Mouse (Mus musculus): ENCODE data around the gene Pde4d.

The Pde4d gene

GRCm38 (mm10) chr13:109912635-109913034, 1462.9 kb downstream of the Pde4d start:
- no peak for DNase-seq

GRCm38 (mm10) chr13:109914246-109914645, 1464.5 kb downstream of the Pde4d start:
- DNase-seq = no peak

- peak; percentile 10 to 32 for DNase-seq
Measured at GRCm38 (mm10) chr13:109914846-109915245, 1465.1 kb downstream of the Pde4d start.

- DNase-seq = no peak
Measured at GRCm38 (mm10) chr13:109915501-109915900, 1465.8 kb downstream of the Pde4d start.

- DNase-seq = no peak
Measured at GRCm38 (mm10) chr13:109915964-109916363, 1466.2 kb downstream of the Pde4d start.

GRCm38 (mm10) chr13:109917551-109917950, 1467.8 kb downstream of the Pde4d start:
- no peak for DNase-seq

- no peak for DNase-seq
Measured at GRCm38 (mm10) chr13:109918631-109919030, 1468.9 kb downstream of the Pde4d start.

- no peak for DNase-seq
Measured at GRCm38 (mm10) chr13:109920256-109920655, 1470.5 kb downstream of the Pde4d start.

- DNase-seq = no peak
Measured at GRCm38 (mm10) chr13:109921336-109922038, 1471.7 kb downstream of the Pde4d start.

GRCm38 (mm10) chr13:109922228-109922627, 1472.5 kb downstream of the Pde4d start:
- peak; percentile 21 to 33 for DNase-seq

GRCm38 (mm10) chr13:109922782-109923181, 1473.0 kb downstream of the Pde4d start:
- DNase-seq = no peak

- DNase-seq = no peak
Measured at GRCm38 (mm10) chr13:109924771-109925170, 1475.0 kb downstream of the Pde4d start.

- DNase-seq = no peak
Measured at GRCm38 (mm10) chr13:109926277-109926920, 1476.7 kb downstream of the Pde4d start.

- no peak for DNase-seq
Measured at GRCm38 (mm10) chr13:109927782-109928181, 1478.0 kb downstream of the Pde4d start.

GRCm38 (mm10) chr13:109932688-109933087, 1482.9 kb downstream of the Pde4d start:
- no peak for DNase-seq

- DNase-seq = no peak
Measured at GRCm38 (mm10) chr13:109933554-109933953, 1483.8 kb downstream of the Pde4d start.

- no peak for DNase-seq
Measured at GRCm38 (mm10) chr13:109936866-109937265, 1487.1 kb downstream of the Pde4d start.

- no peak for DNase-seq
Measured at GRCm38 (mm10) chr13:109944822-109945551, 1495.2 kb downstream of the Pde4d start.

- DNase-seq = no peak
Measured at GRCm38 (mm10) chr13:109951466-109951865, 1501.7 kb downstream of the Pde4d start.

- DNase-seq = no peak
Measured at GRCm38 (mm10) chr13:109954189-109954588, 1504.4 kb downstream of the Pde4d start.

- DNase-seq = no peak
Measured at GRCm38 (mm10) chr13:109957953-109958352, 1508.2 kb downstream of the Pde4d start.

GRCm38 (mm10) chr13:109982821-109983443, 1533.2 kb downstream of the Pde4d start:
- no peak for DNase-seq

- DNase-seq = no peak
Measured at GRCm38 (mm10) chr13:109985411-109985810, 1535.7 kb downstream of the Pde4d start.

Measured in kidney, adult 8-10 months (tissue).